Mouse (Mus musculus) ES-E14 (cell line): ENCODE measurements around the gene Cd8b1.

Experiments used
- CHD2 ChIP-seq: IDR thresholded peaks from 2 replicates; pipeline ENCODE4 v1.6.1; 2014; ENCODE audit warnings: mild to moderate bottlenecking, low read depth, low read length, inconsistent platforms
- ZNF384 ChIP-seq: IDR thresholded peaks from 2 replicates; pipeline ENCODE4 v1.6.1; 2012; ENCODE audit warnings: low read depth, low read length, inconsistent platforms

DNA sequence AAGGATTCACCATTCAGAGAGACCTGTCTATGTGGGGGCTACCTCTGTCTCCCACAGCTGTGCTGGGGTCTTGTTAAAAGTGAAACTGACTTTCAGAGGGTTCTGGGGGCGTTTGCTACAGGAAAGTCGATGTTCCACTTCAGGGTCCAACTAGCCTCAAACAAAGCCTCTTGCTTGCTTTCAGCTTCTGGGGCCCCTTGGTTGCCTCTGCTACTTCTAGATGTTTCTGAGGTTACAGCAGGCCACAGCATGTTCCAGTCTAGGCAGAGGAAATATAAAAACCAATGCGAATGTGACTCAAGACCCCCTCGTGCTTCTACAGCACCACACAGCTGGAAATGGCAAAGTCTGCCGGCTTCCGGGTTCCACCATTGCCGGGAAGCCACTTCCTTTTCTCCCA lies 34.9 kb downstream of the Cd8b1 start:
- TF ChIP-seq CHD2 (no peak), ZNF384 (no peak)
